Mouse (Mus musculus) lung, adult 18-20 months (tissue): ENCODE measurements around the gene Tpst2.

Experiments
- DNase-seq, 2 experiments: peaks; one replicate each; pipeline ENCODE4 v3.0.0; 2022; ENCODE audit warnings: mixed read lengths in 2 of 2

Tpst2 gene

DNA sequence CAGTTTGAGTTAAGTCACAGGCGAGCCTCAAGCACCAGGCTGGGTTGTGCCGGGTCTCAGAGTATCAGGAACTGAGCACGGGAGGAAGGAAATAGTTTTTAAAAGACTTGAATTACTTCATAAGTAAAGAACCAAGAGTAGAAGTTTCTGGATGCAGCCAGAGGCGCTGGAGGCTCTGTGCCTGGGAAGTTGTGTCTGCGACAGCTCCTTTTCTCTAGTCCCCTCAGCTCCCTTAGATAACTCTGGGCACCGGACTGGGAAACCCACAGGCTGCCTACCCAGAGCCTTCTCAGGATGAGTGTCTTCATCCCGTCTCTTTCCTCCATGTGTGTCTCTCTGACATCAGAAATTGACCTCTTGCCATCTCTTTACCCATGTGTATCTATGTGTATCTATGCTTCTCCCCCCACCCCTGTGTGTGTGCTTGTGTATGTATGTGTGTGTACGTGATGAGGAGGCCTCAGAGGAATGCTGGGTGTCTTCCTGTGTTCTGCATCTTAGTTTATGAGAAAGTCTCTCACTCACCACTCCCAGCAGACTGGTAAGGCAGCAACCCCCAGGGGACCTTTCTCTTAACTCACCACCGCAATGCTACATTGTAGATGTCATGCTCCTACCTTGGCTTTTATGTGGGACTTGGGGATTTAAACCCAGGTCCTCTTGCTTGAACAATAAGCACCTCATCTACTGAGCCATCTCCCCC is 6.4 kb downstream of the Tpst2 start:
- DNase-seq = no peak

DNA sequence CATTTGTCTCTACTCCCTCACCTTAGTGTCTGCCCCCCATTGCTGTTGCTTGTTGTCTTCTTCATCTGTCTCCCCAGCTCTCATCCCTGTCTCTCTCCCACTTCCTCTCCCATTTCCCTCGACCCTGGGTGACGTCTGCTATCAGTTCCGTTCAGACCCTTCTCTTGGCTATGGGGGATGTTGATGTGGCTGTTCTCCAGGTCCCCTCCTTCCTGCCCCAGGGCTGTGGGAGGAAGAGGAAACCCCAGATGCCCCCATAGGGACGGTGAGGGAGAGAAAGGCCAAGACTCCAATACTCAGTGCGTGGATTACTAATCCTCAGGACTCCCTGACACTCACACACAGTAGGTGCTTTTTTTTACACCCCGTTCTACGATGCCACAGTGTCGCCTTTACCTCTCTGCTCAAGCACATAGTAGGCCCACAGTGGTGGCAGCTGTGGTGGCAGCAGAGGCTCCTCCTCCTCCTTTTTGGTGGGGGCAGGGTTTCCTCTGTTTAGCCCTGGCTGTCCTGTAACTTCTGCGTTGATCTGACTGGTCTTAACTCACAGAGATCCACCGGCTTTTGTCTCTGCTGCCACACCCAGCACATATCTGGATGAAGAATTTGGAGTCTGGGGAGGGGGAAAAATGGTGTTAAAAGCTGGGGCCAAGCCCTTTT is 7.2 kb downstream of the Tpst2 start:
- peak; percentile 69 to 81 for DNase-seq

- DNase-seq = no peak
Observed at GRCm38 (mm10) chr5:112284203-112284582, 7.7 kb downstream of the Tpst2 start.

- DNase-seq = no peak
Observed at GRCm38 (mm10) chr5:112285548-112286085, 9.1 kb downstream of the Tpst2 start.

GRCm38 (mm10) chr5:112286608-112286983 is 10.1 kb downstream of the Tpst2 start:
- DNase-seq = no peak

DNA sequence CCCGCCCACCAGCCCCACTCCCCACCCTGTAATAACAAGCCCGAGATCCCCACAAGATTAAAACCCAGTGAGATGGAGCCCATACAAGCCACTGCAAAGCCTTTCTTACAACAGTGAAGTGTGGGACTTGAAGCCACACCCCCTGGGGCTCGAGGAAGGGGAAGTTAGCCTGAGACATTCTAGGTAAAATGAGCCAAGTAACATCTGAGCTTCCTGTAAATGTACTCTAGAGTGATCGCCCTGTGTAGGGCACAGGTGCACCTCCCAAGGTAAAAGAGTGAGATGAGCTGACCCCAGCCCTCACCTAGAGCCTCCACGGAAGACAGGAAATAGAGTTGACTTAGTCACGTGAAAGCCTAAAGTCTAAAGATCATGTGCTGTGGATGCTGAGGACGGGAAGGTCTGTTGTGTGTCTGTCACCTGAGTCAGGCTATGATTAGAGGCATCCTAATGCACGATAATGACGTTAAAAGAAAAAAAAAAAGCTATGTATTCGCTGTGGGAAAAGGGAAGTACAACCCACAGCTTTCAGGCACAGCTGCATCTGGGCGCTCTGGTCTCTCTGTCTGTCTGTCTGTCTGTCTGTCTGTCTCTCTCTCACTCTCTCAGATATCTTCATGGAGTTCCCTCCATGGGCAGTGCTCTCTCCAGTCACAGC is 10.6 kb downstream of the Tpst2 start:
- peak in 1 of 2 experiments; percentile 39 for DNase-seq

GRCm38 (mm10) chr5:112287652-112288051 is 11.2 kb downstream of the Tpst2 start:
- no peak for DNase-seq

GRCm38 (mm10) chr5:112288193-112289141 is 12.0 kb downstream of the Tpst2 start:
- peak in 1 of 2 experiments; percentile 72 for DNase-seq

DNA sequence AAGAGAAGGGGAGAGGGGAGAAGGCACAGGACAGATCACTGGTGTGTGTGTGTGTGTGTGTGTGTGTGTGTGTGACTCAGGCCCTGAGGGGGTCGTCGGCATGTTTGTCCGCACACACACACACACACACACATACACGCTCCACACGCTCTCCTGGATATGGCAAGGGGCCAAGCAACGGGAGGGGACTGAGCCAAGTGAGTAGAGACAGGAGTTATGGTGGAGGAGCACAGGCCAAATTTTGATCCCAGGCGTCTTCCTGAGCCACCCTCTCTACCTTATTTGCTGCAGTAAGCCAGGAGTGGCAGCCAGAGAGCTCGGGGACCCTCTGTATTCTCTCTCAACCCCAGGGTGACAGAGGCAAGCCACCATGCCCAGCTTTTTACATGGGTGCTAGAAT is 12.7 kb downstream of the Tpst2 start:
- DNase-seq = peak in 1 of 2 experiments; percentile 42

DNA sequence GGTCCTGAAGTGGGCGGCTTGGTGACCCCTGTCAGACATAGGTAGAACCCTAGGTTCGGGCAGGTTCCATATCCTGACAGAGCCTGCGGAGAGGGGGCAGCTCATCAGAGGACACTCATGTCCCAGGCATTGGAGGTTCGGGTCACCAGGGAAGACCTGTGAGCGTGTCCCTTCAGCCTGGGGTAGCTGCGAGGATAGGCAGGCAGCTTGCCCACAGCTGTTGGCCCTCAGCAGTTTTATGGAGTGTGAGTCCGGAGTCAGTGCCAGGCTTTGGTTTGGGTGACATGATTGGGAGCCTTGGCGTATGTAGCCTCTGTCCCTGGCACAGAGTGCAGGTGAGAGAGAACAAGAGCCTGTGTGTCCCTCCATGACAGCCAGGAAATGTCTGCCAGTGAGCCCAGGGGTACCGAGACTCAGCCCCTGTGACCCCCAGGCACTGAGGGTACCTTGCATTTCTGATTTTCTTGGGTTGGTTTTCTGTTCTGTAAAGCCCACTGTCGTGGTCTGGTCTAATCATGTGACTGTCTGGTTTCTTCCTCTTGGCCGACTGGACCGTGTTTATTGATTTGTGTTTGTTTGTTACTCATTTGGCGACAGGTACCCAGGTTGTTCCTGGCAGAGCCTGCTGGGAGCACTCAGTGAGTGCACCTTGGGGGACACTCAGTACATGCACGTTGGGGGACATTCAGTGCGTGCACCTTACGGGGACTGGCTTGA is 13.5 kb downstream of the Tpst2 start:
- DNase-seq = no peak

DNA sequence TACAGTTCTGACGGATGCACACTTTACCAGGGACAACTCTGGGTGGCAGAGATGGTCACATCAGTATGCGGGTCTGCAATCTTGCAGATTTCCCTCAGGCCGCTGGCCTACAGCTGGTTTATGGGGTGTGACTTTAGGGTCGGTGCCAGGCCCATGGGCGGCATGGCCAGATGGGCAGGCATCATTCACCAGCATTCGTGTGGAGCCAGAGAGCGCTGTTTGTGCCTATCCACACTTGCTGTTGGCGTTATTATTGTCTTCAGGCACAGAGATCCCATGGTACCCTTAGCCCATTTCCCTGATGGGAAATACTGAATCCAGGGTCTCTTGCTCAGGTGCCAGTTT is 14.0 kb downstream of the Tpst2 start:
- DNase-seq = no peak

- DNase-seq = no peak
Observed at GRCm38 (mm10) chr5:112291866-112292265, 15.4 kb downstream of the Tpst2 start.

DNA sequence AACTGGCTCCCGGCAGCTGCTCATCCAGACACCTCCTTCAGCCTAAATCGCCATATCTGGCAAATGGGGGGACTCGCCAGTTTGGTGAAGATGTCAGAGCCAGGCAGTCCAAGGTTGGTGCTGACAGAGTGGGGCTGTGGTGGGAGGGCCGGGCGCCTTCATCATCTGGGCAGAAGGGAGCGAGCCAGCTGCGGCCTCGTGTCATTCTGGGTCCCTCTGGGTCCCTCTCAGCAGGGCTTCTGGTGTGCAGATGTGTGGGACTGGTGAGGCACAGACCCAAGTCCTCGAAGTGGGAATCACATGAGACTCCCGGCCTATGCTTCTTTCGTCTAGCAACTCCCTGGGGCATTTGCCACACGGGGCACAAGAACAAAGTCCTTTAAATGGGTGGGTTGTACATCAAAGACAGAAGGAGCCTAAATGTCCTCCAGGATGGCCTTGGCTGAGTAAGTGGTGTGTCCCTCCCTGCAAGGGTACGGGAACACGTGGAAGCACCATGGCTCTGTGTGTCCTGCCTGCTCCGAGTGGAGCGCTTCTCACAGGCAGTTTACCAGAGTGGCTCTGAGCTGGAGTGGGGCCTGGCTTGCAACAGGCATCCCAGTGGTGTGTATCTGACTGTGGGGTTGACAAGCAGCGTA is 16.0 kb downstream of the Tpst2 start:
- no peak for DNase-seq

DNA sequence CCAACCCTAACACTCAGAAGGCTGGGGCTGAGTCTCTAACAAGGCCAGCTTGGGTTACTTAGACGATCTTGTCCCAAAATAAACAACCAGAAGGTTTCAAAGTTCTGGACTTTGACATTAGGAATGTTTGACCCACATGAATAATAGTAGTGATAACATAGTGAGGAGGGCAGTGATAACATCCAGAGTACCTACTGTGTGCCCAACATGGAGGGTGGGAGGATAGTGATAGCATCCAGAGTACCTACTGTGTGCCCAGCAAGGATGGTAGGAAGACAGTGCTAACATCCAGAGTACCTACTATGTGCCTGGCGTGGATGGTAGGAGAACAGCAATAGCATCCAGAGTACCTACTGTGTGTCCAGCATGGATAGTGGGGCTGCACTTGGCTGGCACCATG is 17.3 kb downstream of the Tpst2 start:
- no peak for DNase-seq

DNA sequence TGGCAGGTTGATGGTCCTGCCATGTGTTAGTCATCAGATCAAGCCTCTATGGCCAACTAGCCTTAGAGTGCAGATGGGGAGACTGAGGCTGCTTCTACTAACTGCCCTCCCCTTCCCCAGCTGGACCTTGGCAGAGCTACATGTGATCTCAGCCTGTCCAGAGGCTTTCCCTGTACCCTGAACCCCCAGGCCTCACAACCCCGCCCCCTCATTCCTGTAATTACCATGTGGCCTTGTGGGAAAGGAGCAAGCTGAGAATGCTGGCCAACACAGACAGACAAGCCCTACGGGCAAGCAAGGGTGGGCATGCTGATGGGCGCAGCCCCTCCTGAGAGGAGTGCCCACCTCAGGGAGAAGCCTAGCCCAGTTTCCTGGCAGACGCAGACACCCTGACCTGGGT is 18.2 kb downstream of the Tpst2 start:
- no peak for DNase-seq

GRCm38 (mm10) chr5:112295162-112295561 is 18.7 kb downstream of the Tpst2 start:
- no peak for DNase-seq

GRCm38 (mm10) chr5:112295564-112295963 is 19.1 kb downstream of the Tpst2 start:
- DNase-seq = no peak

GRCm38 (mm10) chr5:112296404-112297181 is 20.1 kb downstream of the Tpst2 start:
- no peak for DNase-seq

DNA sequence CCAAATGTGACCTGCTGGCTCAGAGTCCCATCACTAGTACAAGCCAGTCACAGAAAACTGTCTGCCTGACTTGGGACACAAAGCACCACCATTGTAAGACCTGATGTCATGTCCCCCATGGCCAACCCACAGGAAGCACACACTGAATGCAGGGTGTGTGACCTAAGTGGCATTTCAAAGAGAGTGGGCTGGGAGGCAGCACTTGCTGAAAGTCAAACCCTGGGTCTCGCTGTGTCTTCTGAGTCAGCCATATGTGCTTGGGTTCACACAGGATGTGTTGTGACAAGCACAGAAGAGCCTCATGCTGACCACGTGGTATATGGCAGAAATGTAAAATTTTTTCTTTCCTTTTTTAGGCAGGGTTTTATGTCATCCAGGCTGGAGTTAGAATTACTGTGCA is 20.8 kb downstream of the Tpst2 start:
- DNase-seq = no peak

DNA sequence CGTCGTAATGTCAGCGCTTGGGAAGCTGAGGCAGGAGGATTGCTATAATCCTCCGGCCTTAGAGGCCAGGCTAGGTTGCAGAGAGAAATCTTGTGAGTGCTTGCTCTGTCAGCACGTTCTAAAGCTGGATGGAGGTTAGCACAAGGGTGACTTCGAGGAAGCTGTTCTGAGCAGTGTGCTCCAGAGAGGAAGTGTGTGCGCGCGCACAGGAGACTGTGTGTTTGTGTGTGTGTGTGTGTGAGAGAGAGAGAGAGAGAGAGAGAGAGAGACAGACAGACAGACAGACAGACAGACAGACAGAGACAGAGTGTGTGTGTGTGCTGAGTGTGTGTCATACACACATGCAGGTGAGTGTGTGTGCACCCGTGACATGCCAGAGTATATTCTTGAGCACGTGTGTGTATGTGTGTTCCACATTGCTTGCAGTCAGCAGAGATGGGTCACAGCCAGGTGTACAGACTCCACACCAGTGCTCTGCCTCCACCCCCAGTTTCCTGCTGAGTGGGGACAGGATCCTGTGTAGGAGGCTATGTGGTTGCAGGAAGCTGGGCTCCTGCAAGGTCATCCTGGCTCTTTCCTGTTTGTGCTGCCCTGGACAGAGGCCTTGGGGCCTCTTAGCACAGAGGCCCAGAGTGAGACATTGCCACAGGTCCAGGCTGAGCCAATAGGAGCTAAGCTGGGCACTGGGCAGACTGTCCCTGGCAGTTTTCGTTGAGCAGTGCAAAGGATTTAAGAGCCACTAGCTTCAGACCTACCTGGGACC is 21.9 kb downstream of the Tpst2 start:
- DNase-seq = peak in 1 of 2 experiments; percentile 62
